Mouse (Mus musculus) inflammation-experienced regulatory T-cells (primary cell): Measurements from ENCODE around the gene Acads. TPM values are rescaled to one million over a fixed set of nuclear protein-coding genes. Genes with fewer than 3 reads are reported as not detected.

Source experiments
- polyA plus RNA-seq, 2 experiments: library from polyadenylated mRNA; unstranded; fragments of 100-300 nt; shearing (Covaris generic); gene quantifications; one replicate each; pipeline ENCODE4 v1.2.1; 2017

Gene Acads
- 10 to 100 TPM; 29.1 to 35.3 TPM for polyA plus RNA-seq

DNA sequence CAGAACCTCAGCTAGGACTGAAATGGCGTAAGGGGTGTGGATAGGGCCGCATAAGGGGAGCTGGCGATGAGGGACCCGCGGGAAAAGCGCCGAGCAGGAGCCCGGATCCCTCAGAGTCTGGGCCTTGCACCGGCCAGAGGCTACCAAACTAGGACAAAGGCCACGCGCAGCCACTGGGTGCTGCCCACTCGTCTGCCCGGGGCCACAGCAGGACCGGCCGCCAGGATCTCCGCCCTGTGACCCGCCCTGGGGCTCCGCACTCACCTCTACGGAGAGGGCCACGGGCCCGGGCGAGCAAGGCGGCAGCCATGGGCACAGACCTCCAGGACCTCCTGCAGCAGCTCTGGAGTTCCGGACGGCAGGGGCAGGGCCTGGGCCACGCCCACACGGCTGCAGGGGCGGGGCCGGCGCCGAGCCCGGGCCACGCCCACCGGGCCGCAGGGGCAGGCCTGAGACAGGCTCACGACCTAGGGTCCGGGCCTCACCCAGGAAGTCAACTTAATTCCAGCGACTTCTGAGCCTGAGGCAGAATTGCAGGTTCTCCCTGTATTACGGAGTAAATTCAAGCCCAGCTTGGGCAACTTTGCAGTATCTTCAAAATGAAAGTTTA lies at the start of gene Acads:
Gene Acads (minus strand): TSS at position 386 of the 610 bp plus-strand sequence.

GRCm38 (mm10) chr5:115158040-115158983 lies 39.2 kb upstream of the Acads start, which contains the start of gene Mlec:
Mlec (minus strand) TSS chr5:115158179.

GRCm38 (mm10) chr5:115134234-115135165 lies 15.4 kb upstream of the Acads start, which contains the start of gene Unc119b:
Unc119b (minus strand) TSS chr5:115134975.

DNA sequence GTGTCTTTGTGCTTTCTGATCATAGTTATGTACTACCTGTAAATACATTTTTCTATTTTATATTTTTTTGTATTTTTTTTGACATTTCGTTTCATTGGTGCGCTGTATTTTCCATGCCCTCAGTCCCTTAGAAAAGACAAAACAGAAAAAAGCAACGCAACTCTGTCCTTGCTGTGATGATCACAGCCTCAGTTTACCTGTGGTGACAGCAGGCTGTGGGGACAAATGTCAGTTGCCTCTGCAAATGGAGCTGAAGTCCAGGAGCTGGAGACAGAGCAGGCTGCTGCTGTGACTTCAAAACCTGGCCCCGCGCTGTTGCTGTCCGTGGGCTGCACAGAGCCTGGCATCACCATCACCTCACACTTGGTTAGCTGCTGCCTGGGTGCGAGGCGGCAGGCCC lies 21.0 kb downstream of the Acads start, which contains the start of gene Gm10401:
Gene Gm10401 (minus strand): TSS at position 101 of the 400 bp plus-strand sequence.

Other genes starting within 250 kb of the Acads start
- 10 to 100 TPM; 11.3 to 19.1 TPM for gene Oasl2, start 222.4 kb downstream of the Acads start, polyA plus RNA-seq
- gene Oasl1, start 196.1 kb downstream of the Acads start, polyA plus RNA-seq: 1 to 10 TPM; 4.0 to 7.8 TPM
- gene 2210016L21Rik, start 177.2 kb downstream of the Acads start, polyA plus RNA-seq: 10 to 100 TPM; 44.4 to 51.4 TPM
- under 1 TPM in 1 of 2 experiments, not detected in 1; 0.11 TPM for gene Hnf1a, start 148.3 kb downstream of the Acads start, polyA plus RNA-seq
- 10 to 100 TPM; 59.1 to 69.8 TPM for gene Sppl3, start 108.2 kb downstream of the Acads start, polyA plus RNA-seq
- gene Gm10401, start 21.1 kb downstream of the Acads start, polyA plus RNA-seq: 1 to 10 TPM in 1 of 2 experiments, not detected in 1; 4.3 TPM
- gene Unc119b, start 15.6 kb upstream of the Acads start, polyA plus RNA-seq: 10 to 100 TPM; 55.6 to 59.5 TPM
- gene Mlec, start 38.8 kb upstream of the Acads start, polyA plus RNA-seq: 10 to 100 TPM; 79.0 to 95.9 TPM
- gene Cabp1, start 75.0 kb upstream of the Acads start, polyA plus RNA-seq: not detected
- 100 to 1,000 TPM; 180 to 186 TPM for gene Pop5, start 116.5 kb upstream of the Acads start, polyA plus RNA-seq
- 100 to 1,000 TPM; 122 to 124 TPM for gene Rnf10, start 153.6 kb upstream of the Acads start, polyA plus RNA-seq
- 10 to 100 TPM; 41.6 to 49.5 TPM for gene Coq5, start 160.3 kb upstream of the Acads start, polyA plus RNA-seq
- 100 to 1,000 TPM; 508 to 740 TPM for gene Dynll1, start 181.7 kb upstream of the Acads start, polyA plus RNA-seq
- 100 to 1,000 TPM; 121 to 126 TPM for gene Srsf9, start 207.8 kb upstream of the Acads start, polyA plus RNA-seq
- 10 to 100 TPM; 23.4 to 25.1 TPM for gene Gatc, start 221.8 kb upstream of the Acads start, polyA plus RNA-seq
- gene Triap1, start 221.9 kb upstream of the Acads start, polyA plus RNA-seq: 10 to 100 TPM; 47.3 to 52.3 TPM
- gene Cox6a1, start 229.6 kb upstream of the Acads start, polyA plus RNA-seq: 100 to 1,000 TPM; 460 to 511 TPM